Mouse (Mus musculus): ENCODE results near the gene Stim1. TPM values are rescaled to one million over a fixed set of nuclear protein-coding genes. Genes with fewer than 3 reads are reported as not detected.
A peak's percentile ranks its signal among the peaks of the same experiment; 100 is the strongest.

The Stim1 gene
- polyA plus RNA-seq, 1 experiment, result 21.6 TPM

DNA sequence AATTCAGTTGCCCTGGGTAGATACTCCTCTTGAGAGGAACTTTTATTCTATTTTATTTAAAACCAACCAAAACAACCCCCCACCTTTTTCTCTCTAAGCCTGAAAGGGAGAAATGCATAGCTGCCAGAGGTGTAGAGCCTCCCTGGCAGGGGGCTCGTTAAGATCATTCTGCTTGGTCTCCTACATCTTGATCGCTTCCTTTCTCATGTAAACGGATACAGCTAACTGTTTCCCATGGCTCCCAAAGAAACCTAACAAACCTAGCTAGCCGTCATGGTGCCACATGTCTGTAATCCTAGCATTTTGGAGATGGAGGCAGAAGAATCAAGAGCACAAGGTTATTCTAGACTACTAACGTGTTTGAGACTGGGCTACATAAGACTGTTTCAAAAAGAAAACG is 148.2 kb downstream of the Stim1 start:
- WGBS, result 75% methylated on average over 6 of the region's 6 CpGs
- no peak for DNase-seq (ENCODE audit: low read depth, low spot score)

GRCm38 (mm10) chr7:102417398-102417797 is 149.8 kb downstream of the Stim1 start:
- WGBS, result 4% methylated on average over 4 of the region's 4 CpGs
- no peak for DNase-seq (ENCODE audit: low read depth, low spot score)

DNA sequence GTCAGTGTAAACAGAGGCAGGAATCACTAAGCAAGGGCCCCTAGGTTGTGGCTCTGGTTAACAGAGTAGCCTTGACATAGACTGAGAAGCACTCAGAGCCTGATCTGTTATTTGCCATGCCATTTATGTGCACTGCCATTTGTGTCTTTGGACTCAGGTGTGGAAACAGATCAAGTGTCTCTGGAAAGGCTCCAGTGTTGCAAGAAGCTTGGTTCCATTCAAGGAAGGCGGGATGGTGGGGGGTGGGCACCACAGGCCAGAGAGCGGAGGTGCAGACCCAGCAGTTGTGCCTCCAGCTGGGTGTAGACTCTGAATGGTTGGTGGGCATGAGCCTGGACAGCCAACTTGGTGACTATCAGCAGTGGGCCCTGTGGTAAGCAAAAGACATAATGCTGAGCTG is 154.4 kb downstream of the Stim1 start:
- WGBS, result 100% methylated on average over 2 of the region's 2 CpGs
- no peak for DNase-seq (ENCODE audit: low read depth, low spot score)

- no peak for DNase-seq (ENCODE audit: low read depth, low spot score)
- 21% methylated on average over 6 of the region's 6 CpGs for WGBS
Measured at GRCm38 (mm10) chr7:102425933-102426685, 158.5 kb downstream of the Stim1 start.

GRCm38 (mm10) chr7:102434344-102434743 is 166.7 kb downstream of the Stim1 start:
- 73% methylated on average over 2 of the region's 2 CpGs for WGBS
- no peak for DNase-seq (ENCODE audit: low read depth, low spot score)

GRCm38 (mm10) chr7:102440822-102441656 is 173.4 kb downstream of the Stim1 start:
- 45% methylated on average over 15 of the region's 15 CpGs for WGBS
- no peak for DNase-seq (ENCODE audit: low read depth, low spot score)

DNA sequence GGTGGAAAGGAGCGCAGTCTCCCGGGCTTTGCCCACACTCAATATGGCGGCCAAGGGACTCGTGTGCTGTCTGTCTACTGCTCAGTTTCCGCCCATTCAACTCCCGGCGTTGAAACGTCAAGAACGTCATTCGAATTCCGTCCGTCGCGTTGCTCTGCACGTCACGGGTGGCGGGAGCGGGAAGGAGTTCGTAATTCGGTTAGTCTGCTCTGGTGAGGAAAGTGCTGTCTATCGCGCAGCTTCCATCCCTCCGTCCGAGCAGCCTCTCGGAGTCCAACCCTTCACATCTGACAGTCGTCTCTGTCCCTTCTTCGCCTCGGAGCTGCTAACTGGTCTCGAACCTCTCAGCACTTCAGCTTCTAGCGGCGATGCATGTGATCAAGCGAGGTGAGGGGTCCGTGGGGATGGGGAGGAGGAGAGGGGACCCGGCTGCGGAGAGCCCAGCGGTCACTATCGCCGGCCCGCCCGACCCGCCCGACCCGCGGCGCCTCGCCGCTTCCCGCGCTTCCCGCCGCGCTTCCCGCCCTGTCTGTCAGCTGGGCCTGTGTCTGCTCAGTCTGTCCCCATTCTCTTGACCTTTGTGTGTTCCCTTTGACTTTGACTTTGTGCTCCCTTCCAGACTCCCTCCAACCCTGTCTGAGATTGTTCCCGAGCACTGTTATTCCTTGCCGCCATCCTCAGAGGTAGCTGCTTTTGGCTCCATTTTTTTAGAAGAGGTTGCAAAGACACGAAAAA is 174.2 kb downstream of the Stim1 start, which contains the start of gene Rrm1:
Rrm1 (plus strand) TSS at position 39 of the 735 bp plus-strand sequence.
- peak; percentile 92 for DNase-seq (ENCODE audit: low read depth, low spot score)
- 1% methylated on average over 56 of the region's 56 CpGs for WGBS

DNA sequence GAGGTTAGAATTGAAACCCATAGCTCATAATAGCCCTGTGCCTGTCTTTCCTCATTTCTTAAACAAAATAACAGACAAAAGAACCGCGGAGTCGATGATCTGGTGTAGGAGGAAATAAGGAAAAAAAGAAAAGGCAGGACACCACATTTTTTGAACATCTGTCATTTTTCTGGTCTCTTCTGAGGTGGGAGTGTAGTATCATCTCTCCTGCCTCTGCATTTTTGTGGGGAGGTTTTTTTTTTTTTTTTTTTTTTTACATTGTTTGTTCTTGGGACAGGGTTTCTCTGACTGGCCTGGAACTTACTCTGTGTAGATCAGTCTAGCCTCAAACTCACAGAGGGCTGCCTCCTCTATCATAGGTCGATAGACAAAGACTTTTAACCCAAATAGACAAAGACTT is 174.8 kb downstream of the Stim1 start:
- WGBS, result 1% methylated on average over 4 of the region's 4 CpGs

GRCm38 (mm10) chr7:102444301-102444700 is 176.7 kb downstream of the Stim1 start:
- 63% methylated on average over 2 of the region's 2 CpGs for WGBS
- no peak for DNase-seq (ENCODE audit: low read depth, low spot score)

More for the DNA sequence above, 174.8 kb downstream of the Stim1 start:
- no peak for DNase-seq (ENCODE audit: low read depth, low spot score)

DNA sequence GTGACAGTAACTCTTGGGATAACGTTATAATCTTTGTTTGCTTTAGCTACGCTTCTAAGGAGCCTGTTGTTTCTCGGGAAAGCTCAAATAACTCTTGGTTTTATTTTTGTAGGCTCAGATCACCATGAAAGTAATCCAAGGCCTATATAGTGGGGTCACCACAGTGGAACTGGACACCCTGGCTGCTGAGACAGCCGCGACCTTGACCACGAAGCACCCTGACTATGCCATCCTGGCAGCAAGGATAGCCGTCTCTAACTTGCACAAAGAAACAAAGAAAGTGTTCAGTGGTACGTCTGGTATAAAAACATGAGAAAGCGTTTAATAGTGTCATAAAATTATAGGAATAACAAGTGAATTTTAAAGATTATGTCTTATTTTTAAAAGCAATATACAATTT is 178.8 kb downstream of the Stim1 start:
- 89% methylated on average over 9 of the region's 9 CpGs for WGBS
- DNase-seq (ENCODE audit: low read depth, low spot score), result no peak

DNA sequence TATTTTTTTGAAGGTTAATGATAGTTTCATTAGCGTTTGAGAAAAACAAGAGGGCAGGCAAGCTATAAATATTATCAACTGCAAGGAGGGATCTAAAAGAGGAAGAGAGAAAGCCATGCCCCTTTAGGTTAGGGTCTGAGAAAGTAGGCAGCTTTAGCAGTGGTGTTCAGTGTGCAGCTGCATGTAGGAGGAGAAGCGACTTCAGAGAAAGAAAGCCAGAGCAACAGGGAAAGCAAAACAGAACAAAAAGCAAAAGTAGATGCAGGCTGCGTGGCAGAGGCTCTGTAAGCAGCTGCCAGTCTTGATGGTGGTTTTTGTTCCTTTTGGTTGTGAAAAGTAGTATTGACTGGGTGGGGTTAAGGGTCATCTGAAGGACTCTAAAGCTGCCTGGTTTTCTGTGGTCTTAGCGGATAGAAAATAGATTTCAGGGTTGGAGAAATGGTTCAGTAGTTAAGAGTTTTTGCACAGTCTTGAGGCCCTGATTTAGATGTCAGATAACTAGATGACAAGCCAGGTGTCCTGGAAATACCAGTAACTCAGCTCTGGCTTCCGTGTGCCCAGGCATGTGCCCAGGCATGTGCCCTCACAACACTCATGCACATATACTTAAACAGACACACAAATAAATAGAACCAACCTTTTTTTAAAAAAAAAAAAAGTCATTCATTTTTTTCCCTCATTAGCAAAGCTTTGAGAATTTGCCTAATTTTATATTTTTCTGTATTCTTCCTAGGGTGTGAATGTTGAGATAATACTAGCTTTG is 191.2 kb downstream of the Stim1 start:
- 87% methylated on average over 5 of the region's 5 CpGs for WGBS

GRCm38 (mm10) chr7:102467566-102467965 is 200.0 kb downstream of the Stim1 start:
- WGBS, result 85% methylated on average over 8 of the region's 8 CpGs

More for the DNA sequence above, 191.2 kb downstream of the Stim1 start:
- DNase-seq (ENCODE audit: low read depth, low spot score), result no peak

GRCm38 (mm10) chr7:102472675-102473074 is 205.1 kb downstream of the Stim1 start:
- DNase-seq (ENCODE audit: low read depth, low spot score), result no peak
- WGBS, result 45% methylated on average over 5 of the region's 5 CpGs

More at GRCm38 (mm10) chr7:102467566-102467965, 200.0 kb downstream of the Stim1 start:
- no peak for DNase-seq (ENCODE audit: low read depth, low spot score)

GRCm38 (mm10) chr7:102476601-102477000 is 209.0 kb downstream of the Stim1 start:
- WGBS, result 93% methylated on average over 5 of the region's 5 CpGs
- no peak for DNase-seq (ENCODE audit: low read depth, low spot score)

DNA sequence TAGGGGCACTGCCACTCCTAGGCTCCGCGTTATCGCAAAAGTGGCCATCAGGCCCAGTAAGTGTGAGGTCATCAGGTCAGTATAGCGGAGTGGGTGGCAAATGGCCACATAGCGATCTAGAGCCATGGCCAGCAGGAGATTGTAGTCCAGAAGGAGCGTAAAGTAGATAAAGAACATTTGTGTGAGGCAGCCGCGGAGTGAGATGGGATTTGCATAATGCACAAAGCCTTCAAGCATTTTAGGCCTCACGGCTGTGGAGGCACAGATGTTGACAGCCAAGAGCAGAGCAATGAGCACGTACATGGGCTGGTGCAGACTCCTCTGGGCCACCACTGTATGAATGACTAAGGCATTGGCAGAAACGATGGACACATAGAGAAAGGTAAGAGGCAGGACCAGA is 209.8 kb downstream of the Stim1 start:
- 90% methylated on average over 11 of the region's 11 CpGs for WGBS
- DNase-seq (ENCODE audit: low read depth, low spot score), result no peak

DNA sequence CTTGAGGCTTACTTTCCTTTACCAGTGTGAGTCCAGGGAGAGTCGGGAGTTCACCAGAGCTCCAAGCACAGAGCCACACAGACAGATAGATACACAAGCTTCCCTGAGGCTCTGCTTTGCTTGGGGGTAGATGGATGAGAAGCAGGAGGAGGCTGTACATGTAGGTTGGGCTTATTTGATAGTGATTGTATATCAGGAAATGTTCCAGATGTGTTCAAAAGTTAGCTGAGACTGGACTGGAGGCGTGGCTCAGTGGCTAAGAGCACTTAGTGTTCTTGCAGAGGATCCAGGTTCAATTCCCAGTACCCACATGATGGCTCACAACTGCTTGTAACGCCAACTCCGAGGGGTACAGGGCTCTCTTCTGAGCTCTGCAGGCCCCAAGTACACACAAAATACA is 210.8 kb downstream of the Stim1 start:
- 76% methylated on average over 4 of the region's 4 CpGs for WGBS

GRCm38 (mm10) chr7:102478926-102479325 is 211.3 kb downstream of the Stim1 start:
- DNase-seq (ENCODE audit: low read depth, low spot score), result no peak
- WGBS, result 53% methylated on average over 3 of the region's 3 CpGs

More for the DNA sequence above, 210.8 kb downstream of the Stim1 start:
- no peak for DNase-seq (ENCODE audit: low read depth, low spot score)

DNA sequence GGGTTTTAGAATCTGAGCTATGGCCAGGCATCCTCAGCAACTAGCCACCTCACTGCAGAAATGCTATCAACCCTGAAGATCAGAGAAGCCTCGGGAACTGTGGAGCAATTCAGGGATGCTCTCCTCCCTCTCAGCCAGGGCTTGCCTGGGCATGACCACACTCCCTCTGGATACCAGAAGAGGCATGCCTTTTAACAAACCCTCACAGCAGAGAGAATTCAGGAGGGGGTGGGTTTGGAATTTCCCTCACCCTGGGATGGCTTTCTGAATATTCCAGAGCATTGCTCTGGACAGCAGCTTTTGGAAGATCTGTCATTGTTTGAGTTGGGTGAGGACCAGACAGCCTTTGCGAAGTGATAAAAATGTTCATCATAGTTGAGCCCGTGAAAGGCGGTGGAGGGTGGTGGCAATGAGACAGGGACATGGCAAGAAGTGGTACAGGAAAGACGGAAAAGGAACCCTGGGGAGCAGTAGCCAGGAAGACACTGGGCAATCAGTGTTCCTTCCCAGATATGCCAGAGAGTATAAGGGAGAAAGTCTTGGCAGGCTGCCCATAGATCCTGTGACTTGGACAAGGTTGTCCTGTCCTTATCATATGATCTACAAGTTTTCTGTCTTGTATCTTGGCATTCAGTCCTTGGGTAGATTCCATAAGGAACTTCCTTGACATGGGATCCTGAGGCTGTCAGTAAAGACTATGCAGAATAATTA is 211.9 kb downstream of the Stim1 start:
- no peak for DNase-seq (ENCODE audit: low read depth, low spot score)
- 22% methylated on average over 5 of the region's 5 CpGs for WGBS

- DNase-seq (ENCODE audit: low read depth, low spot score), result no peak
- 62% methylated on average over 4 of the region's 4 CpGs for WGBS
Measured at GRCm38 (mm10) chr7:102480821-102481220, 213.2 kb downstream of the Stim1 start.
